Mouse (Mus musculus) thymus, adult 2 months (tissue): ENCODE measurements around the gene Chmp4b.

Source experiments
- CTCF ChIP-seq: fragments of 200-500 bp; IDR thresholded peaks from 2 replicates; pipeline ENCODE4 v1.5.1; 2012; ENCODE audit warnings: mild to moderate bottlenecking, control low read depth, low read length, moderate library complexity, borderline replicate concordance; ENCODE audit not compliant: control insufficient read depth, poor library complexity, insufficient read depth; ENCODE audit errors: extremely low read depth
- POLR2A ChIP-seq: fragments of 200-500 bp; IDR thresholded peaks from 2 replicates; pipeline ENCODE4 v1.6.1; 2012; ENCODE audit warnings: mild to moderate bottlenecking, low read length, control low read depth, moderate library complexity; ENCODE audit not compliant: control insufficient read depth, poor library complexity, insufficient read depth; ENCODE audit errors: extremely low read depth

DNA sequence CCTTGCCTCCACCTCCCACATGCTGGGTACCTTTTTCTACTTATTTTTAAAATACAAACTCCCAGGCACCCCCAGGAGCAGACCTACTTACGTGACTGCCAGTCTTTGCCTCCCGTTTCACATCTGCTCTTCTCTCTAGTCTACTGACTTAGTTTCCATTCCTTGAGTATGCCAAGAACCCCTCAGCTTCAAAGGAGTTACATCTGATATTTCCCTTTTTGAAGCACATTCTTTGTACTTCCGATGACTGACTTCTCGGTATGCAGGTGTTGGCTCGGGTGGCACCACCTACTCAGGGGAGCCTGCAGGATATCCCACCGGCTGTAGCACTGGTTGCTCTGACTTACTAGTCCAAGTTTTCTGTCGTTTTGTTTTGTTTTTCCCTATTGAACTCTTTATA, 47.3 kb upstream of the Chmp4b start:
- TF ChIP-seq CTCF (no peak), POLR2A (no peak)
